Mouse (Mus musculus) hindbrain, embryonic 15.5 days (tissue): ENCODE measurements around the gene Dusp16. TPM values are rescaled to one million over a fixed set of nuclear protein-coding genes. Genes with fewer than 3 reads are reported as not detected.

Experiments
- polyA plus RNA-seq: library from polyadenylated mRNA; unstranded; fragments of >200 nt; fragmentation: Nextera tagmentation; extraction: Ambion mirVana; gene quantifications from 2 replicates; pipeline ENCODE4 v1.2.1, GENCODE M21; 2015

Dusp16 gene
- polyA plus RNA-seq, 1 experiment from 2014 or later: 5.5 TPM

Other genes starting within 250 kb of the Dusp16 start
- gene Lrp6, start 225.7 kb downstream of the Dusp16 start, polyA plus RNA-seq: 16.4 and 16.8 TPM in 2 replicates
- 1.3 and 1.4 TPM in 2 replicates for gene Mansc1, start 160.1 kb downstream of the Dusp16 start, polyA plus RNA-seq
- 42.5 and 43.6 TPM in 2 replicates for gene Borcs5, start 153.1 kb downstream of the Dusp16 start, polyA plus RNA-seq
- gene Crebl2, start 37.5 kb upstream of the Dusp16 start, polyA plus RNA-seq: 3.4 and 4.2 TPM in 2 replicates
- gene Gpr19, start 106.0 kb upstream of the Dusp16 start, polyA plus RNA-seq: 34.3 and 34.5 TPM in 2 replicates
- gene Cdkn1b, start 127.8 kb upstream of the Dusp16 start, polyA plus RNA-seq: 17.0 and 21.8 TPM in 2 replicates
- gene Apold1, start 189.1 kb upstream of the Dusp16 start, polyA plus RNA-seq: 3.6 and 4.1 TPM in 2 replicates
- 70.5 and 76.2 TPM in 2 replicates for gene Ddx47, start 219.0 kb upstream of the Dusp16 start, polyA plus RNA-seq